Mouse (Mus musculus) forebrain, embryonic 12.5 days (tissue): ENCODE measurements at regions not wholly inside any gene's neighbourhood (a gene's known extent, or its start where the extent isn't known, plus 50 kb on each side); places are given as distances from the start of the nearest gene placed in this dataset.

ENCODE experiments used
- ATAC-seq: fragments of 200-750 bp; cut with Nextera tagmentation; 2 replicates; pipeline ENCODE4 v1.8.0; 2017; ENCODE audit warnings: moderate TSS enrichment; ENCODE audit not compliant: low FRiP score
- H3K27ac ChIP-seq: fragments of 300-500 bp; sonication (generic); 2 replicates; pipeline ENCODE4 v1.5.1; 2016; ENCODE audit warnings: mild to moderate bottlenecking
- H3K27me3 ChIP-seq: fragments of 300-500 bp; sonication (generic); 2 replicates; pipeline ENCODE4 v1.6.1; 2016; ENCODE audit warnings: mild to moderate bottlenecking
- H3K36me3 ChIP-seq: fragments of 300-500 bp; sonication (generic); replicated peaks from 2 replicates; pipeline ENCODE4 v1.6.1; 2016; ENCODE audit warnings: mild to moderate bottlenecking
- H3K4me1 ChIP-seq: fragments of 300-500 bp; sonication (generic); 2 replicates; pipeline ENCODE4 v1.6.1; 2016
- H3K4me2 ChIP-seq: fragments of 300-500 bp; sonication (generic); 2 replicates; pipeline ENCODE4 v1.6.1; 2016; ENCODE audit warnings: mild to moderate bottlenecking, moderate library complexity
- H3K4me3 ChIP-seq: fragments of 300-500 bp; sonication (generic); replicated peaks from 2 replicates; pipeline ENCODE4 v1.5.1; 2016; ENCODE audit warnings: mild to moderate bottlenecking
- H3K9ac ChIP-seq: fragments of 300-500 bp; sonication (generic); 2 replicates; pipeline ENCODE4 v1.6.1; 2016; ENCODE audit warnings: mild to moderate bottlenecking
- H3K9me3 ChIP-seq: fragments of 300-500 bp; sonication (generic); 2 replicates; pipeline ENCODE4 v1.6.1; 2016
- WGBS: fragments of 180-500 bp; shearing (Covaris S2); methylation state at CpG from one replicate; pipeline ENCODE4 v1.1.7; 2016; 5-methylcytosine and 5-hydroxymethylcytosine counted together

DNA sequence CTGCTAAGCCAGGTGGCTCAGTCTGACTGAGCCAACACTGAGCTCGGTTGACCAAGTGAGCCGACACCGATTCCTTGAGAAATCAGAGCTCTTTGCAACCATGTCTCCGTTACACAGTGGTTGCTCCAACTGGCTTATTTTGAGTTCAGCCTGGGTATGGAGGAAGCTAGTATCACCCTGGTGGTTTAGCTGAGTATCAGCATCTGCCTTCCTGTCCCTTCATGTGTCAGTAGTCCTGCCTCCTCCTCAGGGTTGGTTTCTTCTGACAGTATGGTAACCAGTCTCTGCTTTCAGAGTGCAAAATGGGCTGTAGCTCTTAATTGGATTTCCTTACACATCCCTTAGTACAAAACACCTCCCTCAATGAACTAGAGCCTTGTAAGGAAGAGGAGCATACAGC lies 66.2 kb upstream of the Foxn3 start:
- ATAC-seq: no peak
- 97% methylated on average over 4 of the region's 4 CpGs for whole genome bisulfite sequencing
- H3K9ac ChIP-seq: no peak overlapping the region
- no peak overlapping the region for H3K4me2 ChIP-seq
- no peak overlapping the region for H3K27ac ChIP-seq
- no peak overlapping the region for H3K4me3 ChIP-seq
- H3K4me1 ChIP-seq: peaks cover 15% of the 10 kb centered on the region
- no peaks in the 10 kb centered on the region for H3K36me3 ChIP-seq
- 0 out of 2 replicates have a peak, but pooled peaks cover 8% of the 10 kb centered on the region for H3K27me3 ChIP-seq
- no peaks in the 10 kb centered on the region for H3K9me3 ChIP-seq

DNA sequence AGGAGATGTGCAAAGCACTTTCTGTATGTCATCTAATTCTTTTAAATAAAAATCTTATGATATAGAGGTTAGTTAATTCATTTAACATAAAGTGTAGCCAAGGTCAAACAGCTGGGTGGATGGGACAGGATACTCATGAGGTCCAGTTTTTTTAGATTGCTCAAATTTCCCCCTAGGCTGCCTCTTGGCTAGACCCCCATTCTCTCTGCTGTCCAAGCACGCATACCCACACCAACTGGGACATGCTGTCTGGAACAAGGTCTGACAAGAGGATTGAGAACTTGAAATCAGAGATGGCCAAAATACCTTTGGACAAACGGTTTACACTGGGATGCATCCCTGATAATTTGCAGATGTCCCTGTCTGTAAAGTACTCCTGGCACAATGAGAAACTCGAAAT lies 65.0 kb upstream of the Foxn3 start:
- peak overlapping the region; percentile 69 for H3K4me2 ChIP-seq
- H3K9ac ChIP-seq: 0 out of 2 replicates have a peak overlapping the region, but pooled peaks have one; percentile 66
- H3K36me3 ChIP-seq: no peaks in the 10 kb centered on the region
- WGBS: 63% methylated on average over 3 of the region's 3 CpGs
- H3K27me3 ChIP-seq: 0 out of 2 replicates have a peak, but pooled peaks cover 8% of the 10 kb centered on the region
- H3K9me3 ChIP-seq: no peaks in the 10 kb centered on the region
- H3K4me1 ChIP-seq: peaks cover 15% of the 10 kb centered on the region
- H3K27ac ChIP-seq: no peak overlapping the region
- no peak for ATAC-seq
- H3K4me3 ChIP-seq: peak overlapping the region; percentile 65; the same call in 1 of the 2 replicates

DNA sequence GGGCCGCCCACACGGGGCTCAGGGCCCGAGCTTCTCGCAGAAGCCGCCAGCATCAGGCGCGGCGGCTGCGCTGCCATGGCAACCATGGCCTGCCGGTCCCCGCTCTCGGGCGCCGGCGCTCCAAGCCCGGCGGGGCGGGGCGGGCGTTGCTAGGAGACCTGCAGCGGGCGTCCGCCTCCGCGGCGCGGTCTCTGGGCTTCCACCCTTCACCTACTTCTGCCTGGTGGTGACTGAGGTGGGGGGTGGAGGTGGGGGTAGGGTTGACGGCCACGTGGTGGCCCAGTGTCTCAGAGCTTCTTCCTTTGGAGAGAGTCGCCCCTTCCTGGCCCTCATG lies 64.5 kb upstream of the Foxn3 start:
- WGBS: 0% methylated on average over 26 of the region's 30 CpGs
- H3K4me3 ChIP-seq: peak overlapping the region; percentile 65
- peak; percentile 97 for ATAC-seq
- H3K27me3 ChIP-seq: 0 out of 2 replicates have a peak, but pooled peaks cover 8% of the 10 kb centered on the region
- no peaks in the 10 kb centered on the region for H3K9me3 ChIP-seq
- peaks cover 15% of the 10 kb centered on the region for H3K4me1 ChIP-seq
- peak overlapping the region; percentile 69 for H3K4me2 ChIP-seq
- no peaks in the 10 kb centered on the region for H3K36me3 ChIP-seq
- H3K9ac ChIP-seq: peak overlapping the region; percentile 66
- peak overlapping the region; percentile 81 for H3K27ac ChIP-seq

DNA sequence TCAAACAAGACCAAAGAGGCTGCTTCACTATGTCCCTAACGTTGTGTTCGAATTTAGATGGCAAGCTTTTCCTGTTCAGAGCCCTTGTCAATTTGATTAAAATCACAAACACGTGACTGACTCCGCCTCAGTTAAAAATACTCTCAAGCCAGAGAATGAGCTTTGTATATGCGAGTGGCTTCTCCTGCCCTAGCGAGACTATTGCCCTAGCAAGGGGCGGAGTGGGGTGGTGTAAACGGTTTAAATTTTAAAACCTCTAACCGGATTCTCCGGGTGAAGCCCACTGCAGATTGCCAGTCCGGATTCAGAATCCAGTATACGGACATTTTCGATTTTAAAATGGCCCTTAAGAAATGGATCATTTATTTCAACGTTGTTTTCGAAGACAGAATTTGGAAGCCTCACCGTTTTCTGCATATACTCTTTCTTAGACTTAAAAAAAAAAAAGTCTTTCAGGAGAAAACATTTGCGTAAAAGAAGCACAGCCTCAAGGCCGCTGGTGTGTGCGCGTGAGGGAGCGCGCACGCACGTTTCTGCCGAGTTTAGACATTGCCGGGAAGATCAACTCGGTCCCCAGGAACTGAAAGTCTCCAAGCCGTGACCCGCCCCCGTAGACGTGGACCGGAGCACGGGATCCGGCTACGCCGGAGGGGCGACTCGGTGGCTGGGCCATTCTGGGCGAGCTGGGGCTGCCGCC lies 64.0 kb upstream of the Foxn3 start:
- WGBS: 1% methylated on average over 40 of the region's 40 CpGs
- H3K27ac ChIP-seq: peak overlapping the region; percentile 81

DNA sequence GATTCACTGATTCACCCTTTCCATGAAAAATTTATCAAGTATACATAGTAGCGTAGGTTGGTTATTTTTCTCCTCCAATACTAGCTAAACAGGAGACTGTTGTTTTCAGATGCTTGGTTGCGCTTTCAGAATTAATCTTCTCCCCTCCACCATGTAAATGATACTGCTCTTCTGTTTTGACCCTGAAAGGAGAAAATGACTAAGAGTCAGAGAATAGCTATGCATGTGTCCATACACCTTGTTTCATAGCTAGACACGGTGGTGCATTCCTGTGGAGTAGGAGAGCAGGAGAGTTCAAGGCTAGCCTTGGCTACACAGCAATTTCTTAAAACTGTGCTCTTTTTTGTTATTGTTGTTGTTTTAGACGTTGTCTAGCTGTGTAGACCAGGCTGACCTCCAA lies 62.8 kb upstream of the Foxn3 start:
- H3K9me3 ChIP-seq: no peaks in the 10 kb centered on the region
- no peak for ATAC-seq
- H3K27ac ChIP-seq: no peak overlapping the region
- no peak overlapping the region for H3K4me3 ChIP-seq
- no peak overlapping the region for H3K4me2 ChIP-seq
- 87% methylated on average over 4 of the region's 4 CpGs for WGBS
- no peak overlapping the region for H3K9ac ChIP-seq
- H3K4me1 ChIP-seq: peaks cover 15% of the 10 kb centered on the region
- H3K27me3 ChIP-seq: 0 out of 2 replicates have a peak, but pooled peaks cover 8% of the 10 kb centered on the region
- H3K36me3 ChIP-seq: no peaks in the 10 kb centered on the region

More for the DNA sequence above, 64.0 kb upstream of the Foxn3 start:
- H3K27me3 ChIP-seq: 0 out of 2 replicates have a peak, but pooled peaks cover 8% of the 10 kb centered on the region
- ATAC-seq: peak; percentile 24; the same call in 1 of the 2 replicates
- peaks cover 15% of the 10 kb centered on the region for H3K4me1 ChIP-seq
- peak overlapping the region; percentile 65 for H3K4me3 ChIP-seq
- H3K9ac ChIP-seq: peak overlapping the region; percentile 66
- H3K4me2 ChIP-seq: peak overlapping the region; percentile 69
- H3K9me3 ChIP-seq: no peaks in the 10 kb centered on the region
- H3K36me3 ChIP-seq: no peaks in the 10 kb centered on the region

DNA sequence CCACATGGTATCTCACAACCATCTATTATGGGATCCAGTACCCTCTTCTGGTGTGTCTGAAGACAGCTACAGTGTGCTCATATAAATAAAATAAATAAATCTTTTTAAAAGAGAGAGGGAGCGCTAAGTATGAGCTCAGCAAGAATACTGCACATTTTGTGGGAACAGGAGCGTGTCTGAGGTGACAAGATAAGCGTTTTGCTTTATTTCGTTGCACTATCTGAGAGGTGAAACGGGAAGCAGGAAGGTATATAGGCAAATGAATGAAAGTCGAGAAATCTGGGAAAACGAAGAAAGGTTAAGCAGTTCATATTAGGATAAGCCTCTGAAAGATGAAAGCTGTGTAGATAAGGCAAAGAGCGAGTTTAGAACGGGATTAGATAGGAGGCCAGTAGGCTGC lies 61.7 kb upstream of the Foxn3 start:
- H3K27ac ChIP-seq: no peak overlapping the region
- H3K4me1 ChIP-seq: peaks cover 15% of the 10 kb centered on the region
- H3K9ac ChIP-seq: no peak overlapping the region
- no peaks in the 10 kb centered on the region for H3K36me3 ChIP-seq
- no peak overlapping the region for H3K4me2 ChIP-seq
- no peaks in the 10 kb centered on the region for H3K9me3 ChIP-seq
- ATAC-seq: no peak
- H3K4me3 ChIP-seq: no peak overlapping the region
- 94% methylated on average over 9 of the region's 9 CpGs for WGBS
- 0 out of 2 replicates have a peak, but pooled peaks cover 8% of the 10 kb centered on the region for H3K27me3 ChIP-seq

DNA sequence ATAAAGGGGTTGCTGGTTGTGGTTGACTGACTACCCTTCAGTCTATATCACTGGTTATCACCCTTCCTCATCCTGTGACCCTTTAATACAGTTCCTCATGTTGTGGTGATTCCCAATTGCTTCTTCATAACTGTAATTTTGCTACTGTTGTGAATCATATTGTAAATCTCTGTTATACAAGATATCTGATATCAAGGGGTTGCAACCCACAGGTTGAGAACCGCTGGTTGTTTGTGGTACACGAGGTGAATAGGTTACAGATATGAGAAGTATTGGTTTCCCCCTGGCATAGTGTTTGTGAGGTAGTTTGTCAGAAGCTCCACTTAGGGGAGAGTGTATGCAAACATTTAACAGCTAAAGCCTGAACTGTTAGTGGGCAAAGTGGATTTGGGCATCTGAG lies 58.9 kb upstream of the Foxn3 start:
- no peak overlapping the region for H3K27ac ChIP-seq
- no peak overlapping the region for H3K4me2 ChIP-seq
- no peaks in the 10 kb centered on the region for H3K36me3 ChIP-seq
- 0 out of 2 replicates have a peak, but pooled peaks cover 5% of the 10 kb centered on the region for H3K27me3 ChIP-seq
- H3K9ac ChIP-seq: no peak overlapping the region
- H3K4me3 ChIP-seq: no peak overlapping the region
- WGBS: 87% methylated on average over 2 of the region's 2 CpGs
- peaks cover 5% of the 10 kb centered on the region; the same call in 1 of the 2 replicates for H3K4me1 ChIP-seq
- no peaks in the 10 kb centered on the region for H3K9me3 ChIP-seq
- ATAC-seq: no peak

DNA sequence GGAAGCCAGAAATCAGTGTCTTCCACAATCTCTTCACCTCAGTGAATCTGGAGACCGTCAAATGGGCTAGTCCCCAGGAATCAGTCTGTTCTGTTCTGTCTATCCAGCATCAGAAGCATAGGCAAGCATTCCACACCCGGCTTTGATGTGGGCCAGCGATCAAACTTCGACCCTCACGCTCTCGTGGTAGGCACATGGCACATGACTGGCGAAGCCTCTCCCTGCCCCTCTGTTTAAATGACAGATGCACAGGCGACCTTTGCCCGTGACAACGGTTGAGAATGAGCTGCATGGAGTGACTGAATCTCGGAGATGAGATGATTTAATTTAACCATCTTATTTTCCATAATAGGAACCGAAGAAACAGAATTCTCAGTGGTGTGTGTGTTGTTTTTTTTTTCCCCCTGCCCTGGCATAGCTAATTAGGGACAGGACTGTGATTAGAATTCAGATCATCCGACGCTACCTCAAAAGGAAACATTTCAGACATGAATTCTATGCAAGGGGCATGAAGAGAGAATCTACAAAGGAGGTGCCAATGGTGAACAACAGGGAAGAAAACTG lies 53.9 kb upstream of the Foxn3 start:
- H3K36me3 ChIP-seq: no peaks in the 10 kb centered on the region
- no peaks in the 10 kb centered on the region for H3K4me1 ChIP-seq
- H3K27ac ChIP-seq: no peak overlapping the region
- no peak overlapping the region for H3K4me3 ChIP-seq
- H3K27me3 ChIP-seq: no peaks in the 10 kb centered on the region
- no peak overlapping the region for H3K4me2 ChIP-seq
- 86% methylated on average over 14 of the region's 14 CpGs for whole genome bisulfite sequencing
- H3K9me3 ChIP-seq: no peaks in the 10 kb centered on the region
- H3K9ac ChIP-seq: no peak overlapping the region
- ATAC-seq: no peak

DNA sequence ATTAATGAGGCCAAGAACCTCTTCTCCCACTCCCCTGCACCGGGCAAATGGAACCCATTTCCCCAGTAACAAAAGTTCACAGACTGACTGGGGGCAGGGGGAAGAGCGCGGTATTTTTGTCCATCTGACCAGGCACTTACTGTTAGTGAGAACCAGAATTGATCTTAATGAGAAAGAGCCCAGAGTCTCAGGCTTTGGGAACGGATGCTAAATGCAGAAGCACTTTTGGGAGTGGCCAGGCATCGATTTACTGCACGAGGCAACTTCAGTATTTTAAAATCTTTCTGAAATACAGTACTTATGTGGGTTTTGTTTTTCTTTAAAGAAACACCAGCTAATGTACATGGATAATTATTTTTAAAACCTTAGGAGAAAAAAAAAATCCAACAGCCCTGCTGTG lies 51.0 kb upstream of the Foxn3 start:
- Histone ChIP-seq H3K36me3 (no peaks in the 10 kb centered on the region), H3K9ac (no peak overlapping the region), H3K4me1 (no peaks in the 10 kb centered on the region), H3K4me3 (no peak overlapping the region), H3K4me2 (no peak overlapping the region), H3K27ac (no peak overlapping the region), H3K9me3 (no peaks in the 10 kb centered on the region), H3K27me3 (peaks cover 2% of the 10 kb centered on the region; the same call in 1 of the 2 replicates)
- ATAC-seq: no peak
- WGBS: 73% methylated on average over 6 of the region's 6 CpGs
